Mouse (Mus musculus) kidney, embryonic 15.5 days (tissue): ENCODE data around the gene Nme3. TPM values are rescaled to one million over a fixed set of nuclear protein-coding genes. Genes with fewer than 3 reads are reported as not detected.

Source experiments
- ATAC-seq: fragments of 200-750 bp; cut with Nextera tagmentation; replicated peaks from 2 replicates; pipeline ENCODE4 v1.8.0; 2017; ENCODE audit warnings: moderate TSS enrichment; ENCODE audit not compliant: low FRiP score
- H3K27ac ChIP-seq: fragments of 300-500 bp; sonication (generic); 2 replicates; pipeline ENCODE4 v1.5.1; 2015; ENCODE audit warnings: mild to moderate bottlenecking, inconsistent platforms
- H3K27me3 ChIP-seq: fragments of 300-500 bp; sonication (generic); 2 replicates; pipeline ENCODE4 v1.6.1; 2015; ENCODE audit warnings: inconsistent platforms
- H3K36me3 ChIP-seq: fragments of 300-500 bp; sonication (generic); 2 replicates; pipeline ENCODE4 v1.6.1; 2015; ENCODE audit warnings: inconsistent platforms
- H3K4me1 ChIP-seq: fragments of 300-500 bp; sonication (generic); 2 replicates; pipeline ENCODE4 v1.6.1; 2015; ENCODE audit warnings: inconsistent platforms
- H3K4me2 ChIP-seq: fragments of 300-500 bp; sonication (generic); 2 replicates; pipeline ENCODE4 v1.6.1; 2015; ENCODE audit warnings: moderate library complexity, mild to moderate bottlenecking, inconsistent platforms
- H3K4me3 ChIP-seq: fragments of 300-500 bp; sonication (generic); replicated peaks from 2 replicates; pipeline ENCODE4 v1.5.1; 2015; ENCODE audit warnings: mild to moderate bottlenecking, inconsistent platforms
- H3K9ac ChIP-seq: fragments of 300-500 bp; sonication (generic); 2 replicates; pipeline ENCODE4 v1.6.1; 2015; ENCODE audit warnings: mild to moderate bottlenecking, inconsistent platforms
- H3K9me3 ChIP-seq: fragments of 300-500 bp; sonication (generic); replicated peaks from 2 replicates; pipeline ENCODE4 v1.6.1; 2016; ENCODE audit warnings: inconsistent platforms
- WGBS: fragments of 180-500 bp; shearing (Covaris S2); methylation state at CpG from one replicate; pipeline ENCODE4 v1.1.7; 2015; ENCODE audit warnings: mixed read lengths; 5-methylcytosine and 5-hydroxymethylcytosine counted together
- polyA plus RNA-seq: library from polyadenylated mRNA; unstranded; fragments of >200 nt; fragmentation: Nextera tagmentation; extraction: Ambion mirVana; gene quantifications from 2 replicates; pipeline ENCODE4 v1.2.1, GENCODE M21; 2015

The Nme3 gene
- polyA plus RNA-seq, 1 experiment from 2014 or later, result 77.2 TPM

- H3K4me1 ChIP-seq, result no peaks in the 10 kb centered on the region
- ATAC-seq, result no peak
- H3K27me3 ChIP-seq, result no peaks in the 10 kb centered on the region
- no peak overlapping the region for H3K4me2 ChIP-seq
- no peak overlapping the region for H3K4me3 ChIP-seq
- H3K36me3 ChIP-seq, result peaks cover 84% of the 10 kb centered on the region
- no peak overlapping the region for H3K27ac ChIP-seq
- H3K9me3 ChIP-seq, result no peaks in the 10 kb centered on the region
- H3K9ac ChIP-seq, result no peak overlapping the region
- WGBS, result 89% methylated on average over 8 of the region's 8 CpGs
Observed at GRCm38 (mm10) chr17:24860076-24860475, 36.2 kb upstream of the Nme3 start.

DNA sequence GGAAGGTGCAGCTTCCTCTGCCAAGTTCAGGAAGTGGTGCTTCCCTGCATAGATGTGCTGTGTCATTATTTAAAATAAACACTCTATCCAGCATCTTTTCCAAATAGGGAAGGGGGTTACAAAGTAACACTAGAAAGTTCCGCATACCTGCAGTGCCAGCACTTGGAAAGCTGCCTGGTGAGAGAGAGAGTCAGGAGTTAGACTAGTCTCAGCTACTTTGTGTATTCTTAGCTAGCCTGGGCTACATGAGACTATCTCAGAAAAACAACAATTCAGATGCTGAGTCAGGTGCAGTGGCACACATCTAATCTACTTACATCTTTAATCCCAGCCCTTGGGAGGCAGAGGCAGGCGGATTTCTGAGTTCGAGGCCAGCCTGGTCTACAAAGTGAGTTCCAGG lies 34.5 kb upstream of the Nme3 start:
- Histone ChIP-seq H3K9me3 (no peaks in the 10 kb centered on the region), H3K27ac (no peak overlapping the region), H3K36me3 (peaks cover 78% of the 10 kb centered on the region), H3K9ac (no peak overlapping the region), H3K27me3 (no peaks in the 10 kb centered on the region), H3K4me1 (no peaks in the 10 kb centered on the region), H3K4me2 (no peak overlapping the region), H3K4me3 (no peak overlapping the region)
- 98% methylated on average over 3 of the region's 3 CpGs for WGBS
- no peak for ATAC-seq

DNA sequence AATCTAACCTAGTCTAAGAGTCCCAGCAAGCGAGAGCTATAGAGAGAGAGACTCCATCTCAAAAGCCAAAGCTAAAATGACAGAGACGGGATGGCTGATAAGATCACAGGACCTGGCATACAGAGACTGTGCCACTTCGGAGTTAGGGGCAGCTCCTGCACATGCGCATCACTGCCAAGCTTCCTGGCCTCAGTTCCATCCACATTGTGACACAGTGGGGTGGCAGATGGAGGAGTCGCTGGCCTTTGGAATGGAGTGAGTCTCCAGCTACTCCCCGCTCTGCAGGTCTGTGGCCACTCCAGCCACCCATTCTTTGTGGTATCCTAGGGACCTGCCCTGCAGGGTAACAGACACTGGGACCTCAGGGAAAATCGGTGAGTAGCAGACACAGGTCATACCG lies 30.5 kb upstream of the Nme3 start, which contains the start of gene Igfals:
TSS of gene Igfals (plus strand) at position 222 of the 400 bp plus-strand sequence.
- Histone ChIP-seq H3K27ac (no peak within 1 kb of the TSS), H3K4me3 (no peak within 1 kb of the TSS), H3K9me3 (no peaks in the 10 kb centered on the region), H3K4me2 (no peak within 1 kb of the TSS), H3K36me3 (peaks cover 49% of the 10 kb centered on the region), H3K27me3 (no peaks in the 10 kb centered on the region), H3K4me1 (no peaks in the 10 kb centered on the region), H3K9ac (no peak within 1 kb of the TSS)
- no peak for ATAC-seq
- 92% methylated on average over 8 of the region's 8 CpGs for WGBS

- WGBS, result 93% methylated on average over 10 of the region's 10 CpGs
- no peak overlapping the region for H3K4me2 ChIP-seq
- no peaks in the 10 kb centered on the region for H3K9me3 ChIP-seq
- no peaks in the 10 kb centered on the region for H3K4me1 ChIP-seq
- no peak overlapping the region for H3K9ac ChIP-seq
- no peak overlapping the region for H3K27ac ChIP-seq
- H3K36me3 ChIP-seq, result peaks cover 28% of the 10 kb centered on the region
- ATAC-seq, result no peak
- H3K27me3 ChIP-seq, result no peaks in the 10 kb centered on the region
- H3K4me3 ChIP-seq, result no peak overlapping the region
Observed at GRCm38 (mm10) chr17:24867914-24868313, 28.4 kb upstream of the Nme3 start.

GRCm38 (mm10) chr17:24873695-24874404 lies 22.4 kb upstream of the Nme3 start:
- H3K9me3 ChIP-seq, result no peaks in the 10 kb centered on the region
- no peak overlapping the region for H3K4me2 ChIP-seq
- 47% methylated on average over 4 of the region's 4 CpGs for WGBS
- H3K4me3 ChIP-seq, result no peak overlapping the region
- H3K4me1 ChIP-seq, result peaks cover 4% of the 10 kb centered on the region; the same call in 1 of the 2 replicates
- H3K27me3 ChIP-seq, result no peaks in the 10 kb centered on the region
- H3K36me3 ChIP-seq, result no peaks in the 10 kb centered on the region
- H3K27ac ChIP-seq, result no peak overlapping the region
- H3K9ac ChIP-seq, result no peak overlapping the region
- no peak for ATAC-seq

GRCm38 (mm10) chr17:24874405-24874745 lies 21.9 kb upstream of the Nme3 start:
- no peak overlapping the region for H3K27ac ChIP-seq
- peaks cover 4% of the 10 kb centered on the region; the same call in 1 of the 2 replicates for H3K4me1 ChIP-seq
- no peaks in the 10 kb centered on the region for H3K27me3 ChIP-seq
- ATAC-seq, result no peak
- no peaks in the 10 kb centered on the region for H3K9me3 ChIP-seq
- no peak overlapping the region for H3K4me2 ChIP-seq
- no peaks in the 10 kb centered on the region for H3K36me3 ChIP-seq
- no peak overlapping the region for H3K9ac ChIP-seq
- 53% methylated on average over 1 of the region's 1 CpGs for WGBS
- no peak overlapping the region for H3K4me3 ChIP-seq

DNA sequence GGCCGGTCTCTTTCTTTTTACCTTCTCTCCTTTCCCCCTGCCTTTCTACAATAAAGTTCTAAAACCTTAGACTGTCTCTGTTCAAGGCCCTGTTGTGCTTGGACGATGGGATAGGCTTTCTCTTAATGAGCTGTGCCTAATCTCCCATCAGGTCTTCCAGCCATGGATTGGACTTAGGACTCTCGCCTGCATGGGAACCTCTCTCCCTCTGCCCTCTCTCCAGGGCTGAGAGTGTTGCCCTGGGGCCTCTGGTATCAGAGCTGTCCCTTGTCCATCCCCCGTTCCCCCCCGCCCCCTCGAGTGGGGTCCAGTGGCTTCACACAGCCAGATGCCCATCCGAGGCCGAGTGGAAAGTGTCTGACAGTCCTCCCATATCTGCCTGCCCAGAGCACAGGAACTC lies 21.3 kb upstream of the Nme3 start:
- no peak for ATAC-seq
- Histone ChIP-seq H3K36me3 (no peaks in the 10 kb centered on the region), H3K27me3 (no peaks in the 10 kb centered on the region), H3K4me2 (no peak overlapping the region), H3K9ac (no peak overlapping the region), H3K4me1 (peaks cover 4% of the 10 kb centered on the region; the same call in 1 of the 2 replicates), H3K4me3 (no peak overlapping the region), H3K27ac (no peak overlapping the region), H3K9me3 (no peaks in the 10 kb centered on the region)
- WGBS, result 80% methylated on average over 8 of the region's 8 CpGs

GRCm38 (mm10) chr17:24877336-24878116 lies 18.8 kb upstream of the Nme3 start:
- Histone ChIP-seq H3K4me2 (no peak overlapping the region), H3K9ac (no peak overlapping the region), H3K4me1 (peaks cover 11% of the 10 kb centered on the region), H3K27ac (peak overlapping the region; percentile 41; the same call in 1 of the 2 replicates), H3K9me3 (no peaks in the 10 kb centered on the region), H3K27me3 (no peaks in the 10 kb centered on the region), H3K36me3 (peaks cover 4% of the 10 kb centered on the region), H3K4me3 (no peak overlapping the region)
- 52% methylated on average over 10 of the region's 10 CpGs for WGBS
- ATAC-seq, result no peak; the same call in 1 of the 2 replicates

GRCm38 (mm10) chr17:24878117-24878397 lies 18.2 kb upstream of the Nme3 start:
- no peaks in the 10 kb centered on the region for H3K27me3 ChIP-seq
- H3K4me1 ChIP-seq, result peaks cover 11% of the 10 kb centered on the region
- no peak for ATAC-seq
- peaks cover 10% of the 10 kb centered on the region for H3K36me3 ChIP-seq
- H3K9ac ChIP-seq, result no peak overlapping the region
- H3K4me2 ChIP-seq, result no peak overlapping the region
- H3K9me3 ChIP-seq, result no peaks in the 10 kb centered on the region
- H3K27ac ChIP-seq, result peak overlapping the region; percentile 41; the same call in 1 of the 2 replicates
- H3K4me3 ChIP-seq, result no peak overlapping the region
- WGBS, result 29% methylated on average over 5 of the region's 5 CpGs

- Histone ChIP-seq H3K9ac (no peak overlapping the region), H3K4me2 (no peak overlapping the region)
Observed at GRCm38 (mm10) chr17:24878531-24878930, 17.8 kb upstream of the Nme3 start.

GRCm38 (mm10) chr17:24881738-24882440 lies 14.4 kb upstream of the Nme3 start:
- Histone ChIP-seq H3K4me3 (no peak overlapping the region), H3K27ac (no peak overlapping the region), H3K27me3 (no peaks in the 10 kb centered on the region), H3K4me2 (no peak overlapping the region), H3K9ac (no peak overlapping the region), H3K36me3 (peaks cover 24% of the 10 kb centered on the region), H3K4me1 (peaks cover 22% of the 10 kb centered on the region), H3K9me3 (no peaks in the 10 kb centered on the region)
- 44% methylated on average over 7 of the region's 7 CpGs for WGBS
- no peak for ATAC-seq

More at GRCm38 (mm10) chr17:24878531-24878930, 17.8 kb upstream of the Nme3 start:
- Histone ChIP-seq H3K27ac (no peak overlapping the region), H3K27me3 (no peaks in the 10 kb centered on the region), H3K4me1 (peaks cover 11% of the 10 kb centered on the region), H3K36me3 (peaks cover 14% of the 10 kb centered on the region), H3K9me3 (no peaks in the 10 kb centered on the region), H3K4me3 (no peak overlapping the region)
- ATAC-seq, result no peak
- WGBS, result 76% methylated on average over 8 of the region's 8 CpGs

DNA sequence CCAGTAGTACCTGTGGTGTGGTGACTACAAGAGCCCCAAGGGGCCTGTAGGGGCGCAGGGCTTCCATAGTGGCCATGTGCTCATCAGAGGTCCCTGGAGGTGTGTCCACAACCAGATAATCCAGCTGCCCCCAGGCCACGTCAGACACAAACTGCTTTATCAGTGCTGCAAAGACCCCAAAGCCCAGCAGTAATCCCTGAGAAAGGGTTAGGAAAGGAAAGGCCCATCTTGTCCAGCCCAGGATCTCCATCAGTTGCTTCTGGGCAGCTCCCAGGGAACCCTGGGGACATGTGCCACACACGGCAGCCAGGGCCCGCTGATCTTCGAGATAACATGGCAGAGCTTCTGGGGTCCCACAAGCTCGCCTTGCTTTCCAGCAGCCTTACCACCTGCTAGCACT lies 11.9 kb upstream of the Nme3 start:
- H3K9ac ChIP-seq, result no peak overlapping the region
- peaks cover 36% of the 10 kb centered on the region for H3K4me1 ChIP-seq
- H3K4me3 ChIP-seq, result no peak overlapping the region
- WGBS, result 89% methylated on average over 6 of the region's 6 CpGs
- no peak overlapping the region for H3K4me2 ChIP-seq
- H3K36me3 ChIP-seq, result peaks cover 31% of the 10 kb centered on the region
- no peaks in the 10 kb centered on the region for H3K27me3 ChIP-seq
- no peaks in the 10 kb centered on the region for H3K9me3 ChIP-seq
- H3K27ac ChIP-seq, result no peak overlapping the region
- no peak for ATAC-seq
